ENCODE assay signal across 11 mouse cellular contexts in the genomic region with DNA sequence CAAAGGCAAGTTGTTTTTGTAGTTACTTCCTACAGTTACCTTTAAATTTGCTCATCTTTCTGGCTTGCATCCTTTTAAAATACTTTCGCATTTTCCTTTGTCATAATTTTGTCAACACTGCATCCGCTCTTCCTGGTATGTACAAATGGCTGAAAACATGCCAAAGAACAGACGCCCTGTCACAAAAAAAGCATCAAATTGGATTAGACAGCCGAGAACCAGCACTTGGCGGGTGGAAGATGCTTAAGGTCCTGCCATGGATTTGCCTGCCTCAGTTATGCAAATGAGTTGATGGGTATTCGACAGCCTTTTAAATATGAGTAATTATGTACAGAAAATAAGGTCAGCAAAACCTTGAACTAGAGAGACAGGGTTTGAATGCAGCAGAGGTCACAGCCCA.
DNase-seq lines count a peak whose midpoint lies in the region; ATAC-seq and TF ChIP-seq lines count a peak whose summit lies in the region.
"Had no signal": no experiment of that assay in that cellular context is flagged by ENCODE, and none has a peak within 500 bp of the region (broad histone marks: within the 10 kb centered on the region; RNA-seq: fewer than 3 reads in every experiment).

No protein-coding gene starts in this region.

- no peak for DNase-seq in hindbrain, embryonic 11.5 days (ENCODE audit: low spot score)
- DNase-seq in hindbrain, embryonic 10.5 days (ENCODE audit: low spot score), result no peak
- peak; percentile 85 for DNase-seq in brain, embryonic 14.5 days (ENCODE audit: low read depth)
- peak; percentile 15 to 43 for DNase-seq in cerebellum, postnatal 36 days
- no peak for DNase-seq in lung, postnatal 0 days (ENCODE audit: low spot score)
- no peak for DNase-seq in right cerebral cortex, postnatal 14 days
- DNase-seq: adrenal gland, adult 2 months had no signal

- no peak overlapping the region for H3K4me2 ChIP-seq in hindbrain, embryonic 11.5 days (replicated peaks; ENCODE audit: low read depth, low read length)
- peak overlapping the region; percentile 16; the same call in 1 of the 2 replicates for H3K4me2 ChIP-seq in midbrain, embryonic 12.5 days (replicated peaks)
- H3K4me2 ChIP-seq in lung, postnatal 0 days (replicated peaks; ENCODE audit: low read depth, low read length), result no peak overlapping the region
- H3K4me2 ChIP-seq: limb, embryonic 13.5 days; lung, embryonic 15.5 days had no signal

- H3K9me3 ChIP-seq in hindbrain, embryonic 11.5 days (ENCODE audit: control insufficient read depth, low read length), result no peaks in the 10 kb centered on the region
- H3K9me3 ChIP-seq in hindbrain, embryonic 10.5 days, result no peaks in the 10 kb centered on the region
- H3K9me3 ChIP-seq in midbrain, embryonic 12.5 days, result no peaks in the 10 kb centered on the region
- no peaks in the 10 kb centered on the region for H3K9me3 ChIP-seq in lung, postnatal 0 days (ENCODE audit: low read length)
- H3K9me3 ChIP-seq: limb, embryonic 13.5 days; lung, embryonic 15.5 days had no signal

- peak; percentile 14; the same call in 1 of the 2 replicates for ATAC-seq in hindbrain, embryonic 11.5 days (ENCODE audit: low FRiP score)
- peak; percentile 77 for ATAC-seq in midbrain, embryonic 12.5 days (ENCODE audit: low FRiP score, low read depth)
- ATAC-seq in lung, postnatal 0 days, result no peak
- no peak for ATAC-seq in activated CD4-positive, CD25-positive, alpha-beta regulatory T cell, adult 4 months

- no peaks in the 10 kb centered on the region for H3K4me1 ChIP-seq in hindbrain, embryonic 11.5 days (replicated peaks; ENCODE audit: control insufficient read depth, insufficient read depth, low read length)
- peaks cover 28% of the 10 kb centered on the region for H3K4me1 ChIP-seq in hindbrain, embryonic 10.5 days (replicated peaks)
- peaks cover 27% of the 10 kb centered on the region for H3K4me1 ChIP-seq in midbrain, embryonic 12.5 days
- H3K4me1 ChIP-seq in lung, postnatal 0 days (ENCODE audit: insufficient read depth, low read depth, low read length), result no peaks in the 10 kb centered on the region
- H3K4me1 ChIP-seq: lung, embryonic 15.5 days had no signal

- no peak for TF ChIP-seq EP300 in lung, postnatal 0 days (IDR thresholded peaks at IDR 0.05)

- TF ChIP-seq POLR2A in brain, embryonic 14.5 days (IDR thresholded peaks at IDR 0.05; ENCODE audit: borderline replicate concordance, extremely low read depth, insufficient read depth, insufficient read length, poor library complexity, severe bottlenecking), result no peak

- H3K9ac ChIP-seq in hindbrain, embryonic 11.5 days (ENCODE audit: low read depth, low read length), result no peak overlapping the region
- no peak overlapping the region for H3K9ac ChIP-seq in midbrain, embryonic 12.5 days (replicated peaks)
- no peak overlapping the region for H3K9ac ChIP-seq in lung, postnatal 0 days (replicated peaks; ENCODE audit: low read depth)
- H3K9ac ChIP-seq: limb, embryonic 13.5 days; lung, embryonic 15.5 days had no signal

- 60% methylated on average over 6 of the region's 6 CpGs for WGBS in hindbrain, embryonic 11.5 days
- 65% methylated on average over 6 of the region's 6 CpGs for WGBS in hindbrain, embryonic 10.5 days
- 21% methylated on average over 6 of the region's 6 CpGs for WGBS in midbrain, embryonic 12.5 days
- WGBS in lung, postnatal 0 days, result 66% methylated on average over 6 of the region's 6 CpGs

- TF ChIP-seq CTCF in brain, embryonic 14.5 days (IDR thresholded peaks at IDR 0.05; ENCODE audit: borderline replicate concordance, extremely low read depth, insufficient read depth, insufficient read length), result no peak
- no peak for TF ChIP-seq CTCF in lung, postnatal 0 days (IDR thresholded peaks at IDR 0.05)

- no peaks in the 10 kb centered on the region for H3K36me3 ChIP-seq in hindbrain, embryonic 11.5 days (ENCODE audit: control insufficient read depth, insufficient read depth, low read length)
- H3K36me3 ChIP-seq in hindbrain, embryonic 10.5 days, result no peaks in the 10 kb centered on the region
- no peaks in the 10 kb centered on the region for H3K36me3 ChIP-seq in midbrain, embryonic 12.5 days
- H3K36me3 ChIP-seq in lung, postnatal 0 days (ENCODE audit: insufficient read depth, low read length), result no peaks in the 10 kb centered on the region
- H3K36me3 ChIP-seq: limb, embryonic 13.5 days; lung, embryonic 15.5 days had no signal

- H3K4me3 ChIP-seq in hindbrain, embryonic 11.5 days (ENCODE audit: low read depth, low read length), result no peak overlapping the region
- no peak overlapping the region for H3K4me3 ChIP-seq in hindbrain, embryonic 10.5 days
- no peak overlapping the region for H3K4me3 ChIP-seq in midbrain, embryonic 12.5 days
- no peak overlapping the region for H3K4me3 ChIP-seq in lung, postnatal 0 days (ENCODE audit: low read depth, low read length)
- H3K4me3 ChIP-seq: limb, embryonic 13.5 days; lung, embryonic 15.5 days had no signal

- no peak overlapping the region; the same call in 1 of the 2 replicates for H3K27ac ChIP-seq in hindbrain, embryonic 11.5 days (ENCODE audit: low read depth, low read length)
- no peak overlapping the region for H3K27ac ChIP-seq in hindbrain, embryonic 10.5 days
- H3K27ac ChIP-seq in midbrain, embryonic 12.5 days (replicated peaks), result peak overlapping the region; percentile 76
- H3K27ac ChIP-seq in lung, postnatal 0 days (ENCODE audit: low read length), result no peak overlapping the region
- H3K27ac ChIP-seq: limb, embryonic 13.5 days; lung, embryonic 15.5 days had no signal

- H3K27me3 ChIP-seq in hindbrain, embryonic 11.5 days (ENCODE audit: control insufficient read depth, insufficient read depth, low read length), result no peaks in the 10 kb centered on the region
- H3K27me3 ChIP-seq in hindbrain, embryonic 10.5 days (ENCODE audit: insufficient read depth, poor library complexity, severe bottlenecking), result no peaks in the 10 kb centered on the region; the same call in 1 of the 2 replicates
- no peaks in the 10 kb centered on the region for H3K27me3 ChIP-seq in midbrain, embryonic 12.5 days
- no peaks in the 10 kb centered on the region for H3K27me3 ChIP-seq in lung, postnatal 0 days (replicated peaks; ENCODE audit: insufficient read depth, low read length)
- H3K27me3 ChIP-seq: limb, embryonic 13.5 days; lung, embryonic 15.5 days had no signal

Comparison
In these comparisons a context has a peak if more than half of its experiments do, and no peak if none do; other contexts are left out.
1. ATAC-seq: peak in hindbrain, embryonic 11.5 days (single experiment) and midbrain, embryonic 12.5 days (single experiment); none in lung, postnatal 0 days (single experiment) and activated CD4-positive, CD25-positive, alpha-beta regulatory T cell, adult 4 months (single experiment).
2. DNase-seq: peak in brain, embryonic 14.5 days (single experiment) and cerebellum, postnatal 36 days (2 of 2); none in hindbrain, embryonic 11.5 days (single experiment), hindbrain, embryonic 10.5 days (single experiment), lung, postnatal 0 days (single experiment) and right cerebral cortex, postnatal 14 days (single experiment).